Mouse (Mus musculus) liver, embryonic 15.5 days (tissue): ENCODE measurements around the gene Tbc1d32. TPM values are rescaled to one million over a fixed set of nuclear protein-coding genes. Genes with fewer than 3 reads are reported as not detected.
A peak's percentile ranks its signal among the peaks of the same experiment; 100 is the strongest.

Source experiments
- ATAC-seq: fragments of 200-750 bp; cut with Nextera tagmentation; 2 replicates; pipeline ENCODE4 v1.8.0; 2017; ENCODE audit warnings: moderate number of reproducible peaks, mild to moderate bottlenecking, moderate library complexity; ENCODE audit not compliant: insufficient read depth
- H3K27ac ChIP-seq: fragments of 300-500 bp; sonication (generic); replicated peaks from 2 replicates; pipeline ENCODE4 v1.5.1; 2015; ENCODE audit warnings: mild to moderate bottlenecking, inconsistent platforms
- H3K27me3 ChIP-seq: fragments of 300-500 bp; sonication (generic); 2 replicates; pipeline ENCODE4 v1.6.1; 2015; ENCODE audit warnings: mild to moderate bottlenecking, inconsistent platforms
- H3K36me3 ChIP-seq: fragments of 300-500 bp; sonication (generic); replicated peaks from 2 replicates; pipeline ENCODE4 v1.6.1; 2015; ENCODE audit warnings: moderate library complexity, mild to moderate bottlenecking, inconsistent platforms
- H3K4me1 ChIP-seq: fragments of 300-500 bp; sonication (generic); replicated peaks from 2 replicates; pipeline ENCODE4 v1.6.1; 2015; ENCODE audit warnings: inconsistent platforms
- H3K4me2 ChIP-seq: fragments of 300-500 bp; sonication (generic); 2 replicates; pipeline ENCODE4 v1.6.1; 2015; ENCODE audit warnings: moderate library complexity, mild to moderate bottlenecking, inconsistent platforms
- H3K4me3 ChIP-seq: fragments of 300-500 bp; sonication (generic); replicated peaks from 2 replicates; pipeline ENCODE4 v1.5.1; 2015; ENCODE audit warnings: mild to moderate bottlenecking, inconsistent platforms
- H3K9ac ChIP-seq: fragments of 300-500 bp; sonication (generic); 2 replicates; pipeline ENCODE4 v1.6.1; 2015; ENCODE audit warnings: moderate library complexity, mild to moderate bottlenecking, inconsistent platforms
- H3K9me3 ChIP-seq: fragments of 300-500 bp; sonication (generic); replicated peaks from 2 replicates; pipeline ENCODE4 v1.6.1; 2016; ENCODE audit warnings: inconsistent platforms
- WGBS: fragments of 180-500 bp; shearing (Covaris S2); methylation state at CpG from one replicate; pipeline ENCODE4 v1.1.7; 2015; ENCODE audit warnings: mixed read lengths; ENCODE audit not compliant: insufficient replicate concordance; 5-methylcytosine and 5-hydroxymethylcytosine counted together
- polyA plus RNA-seq: library from polyadenylated mRNA; unstranded; fragments of >200 nt; fragmentation: Nextera tagmentation; extraction: Ambion mirVana; gene quantifications from 2 replicates; pipeline ENCODE4 v1.2.1, GENCODE M21; 2015

Gene Tbc1d32
- polyA plus RNA-seq, 1 experiment from 2014 or later, result 0.33 TPM

DNA sequence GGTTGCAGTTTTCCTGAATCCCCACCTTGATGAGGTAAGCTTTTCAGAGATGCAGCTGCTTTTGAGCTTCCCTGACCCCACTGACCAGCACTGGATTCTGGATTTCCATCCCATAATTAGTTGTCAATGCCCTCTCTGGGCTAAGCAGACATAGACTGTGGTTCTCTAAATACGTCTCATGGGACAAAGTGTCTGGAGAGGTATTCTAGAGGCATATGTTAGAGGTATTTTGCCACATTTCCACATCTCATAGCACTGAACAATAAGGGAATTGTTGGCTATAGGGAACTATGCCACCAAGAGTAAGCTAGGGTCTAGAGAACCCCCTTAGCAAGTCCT is 121.5 kb downstream of the Tbc1d32 start:
- 0 out of 2 replicates have a peak, but pooled peaks have one; percentile 7 for ATAC-seq
- H3K4me3 ChIP-seq, result peak overlapping the region; percentile 44
- no peak overlapping the region for H3K27ac ChIP-seq
- no peaks in the 10 kb centered on the region for H3K9me3 ChIP-seq
- 17% methylated on average over 1 of the region's 1 CpGs for WGBS
- peak overlapping the region; percentile 55 for H3K4me2 ChIP-seq
- H3K27me3 ChIP-seq, result no peaks in the 10 kb centered on the region
- H3K36me3 ChIP-seq, result no peaks in the 10 kb centered on the region
- peaks cover 4% of the 10 kb centered on the region; the same call in 1 of the 2 replicates for H3K4me1 ChIP-seq
- peak overlapping the region; percentile 38 for H3K9ac ChIP-seq

DNA sequence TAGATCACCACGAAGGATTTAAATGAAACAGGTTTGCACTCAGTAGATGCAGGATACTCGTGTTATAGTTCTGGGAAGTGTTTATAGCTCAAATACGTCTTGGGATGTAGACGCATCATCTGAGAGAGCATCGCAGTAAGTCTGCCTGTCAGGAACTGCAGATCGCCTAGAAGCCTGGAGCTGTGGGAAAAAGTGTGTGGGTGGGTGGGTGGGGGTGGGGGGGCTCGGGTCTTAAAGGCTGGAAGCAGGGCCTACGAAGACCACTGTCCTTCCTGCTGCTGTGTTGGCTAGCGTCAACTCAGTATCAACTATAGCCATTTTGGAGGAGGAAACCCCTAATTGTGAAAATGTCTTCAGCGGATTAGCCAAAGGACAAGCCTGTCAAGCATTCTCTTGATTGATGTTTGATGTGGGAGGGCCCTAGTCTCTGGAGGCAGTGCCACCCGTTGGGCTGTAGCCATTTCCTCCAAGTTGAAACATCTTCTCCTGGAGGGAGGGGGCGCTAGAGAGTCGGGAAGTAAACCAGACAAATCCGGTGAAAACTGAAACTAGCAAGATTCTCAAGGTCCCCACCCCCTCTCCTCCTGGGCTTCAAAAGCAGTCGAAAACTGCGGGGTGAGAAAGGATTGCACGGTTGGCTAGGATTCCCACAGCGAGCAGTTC is 122.0 kb downstream of the Tbc1d32 start, which contains the start of gene Msl3l2:
Msl3l2 (plus strand) TSS at position 585 of the 663 bp plus-strand sequence.
- peak within 1 kb of the TSS; percentile 55 for H3K4me2 ChIP-seq
- H3K4me3 ChIP-seq, result peak within 1 kb of the TSS; percentile 44
- H3K9ac ChIP-seq, result peak within 1 kb of the TSS; percentile 38
- no peaks in the 10 kb centered on the region for H3K9me3 ChIP-seq
- no peak within 1 kb of the TSS for H3K27ac ChIP-seq
- H3K36me3 ChIP-seq, result no peaks in the 10 kb centered on the region
- ATAC-seq, result peak; percentile 66
- WGBS, result 23% methylated on average over 18 of the region's 18 CpGs
- H3K4me1 ChIP-seq, result peaks cover 4% of the 10 kb centered on the region; the same call in 1 of the 2 replicates
- no peaks in the 10 kb centered on the region for H3K27me3 ChIP-seq

- H3K27me3 ChIP-seq, result no peaks in the 10 kb centered on the region
- H3K4me3 ChIP-seq, result no peak overlapping the region
- no peak overlapping the region for H3K27ac ChIP-seq
- no peak overlapping the region for H3K4me2 ChIP-seq
- ATAC-seq, result no peak
- 62% methylated on average over 3 of the region's 3 CpGs for WGBS
- H3K9ac ChIP-seq, result no peak overlapping the region
- no peaks in the 10 kb centered on the region for H3K36me3 ChIP-seq
- H3K4me1 ChIP-seq, result no peaks in the 10 kb centered on the region
- no peaks in the 10 kb centered on the region for H3K9me3 ChIP-seq
These were observed 128.7 kb downstream of the Tbc1d32 start for GRCm38 (mm10) chr10:56099641-56100310.

DNA sequence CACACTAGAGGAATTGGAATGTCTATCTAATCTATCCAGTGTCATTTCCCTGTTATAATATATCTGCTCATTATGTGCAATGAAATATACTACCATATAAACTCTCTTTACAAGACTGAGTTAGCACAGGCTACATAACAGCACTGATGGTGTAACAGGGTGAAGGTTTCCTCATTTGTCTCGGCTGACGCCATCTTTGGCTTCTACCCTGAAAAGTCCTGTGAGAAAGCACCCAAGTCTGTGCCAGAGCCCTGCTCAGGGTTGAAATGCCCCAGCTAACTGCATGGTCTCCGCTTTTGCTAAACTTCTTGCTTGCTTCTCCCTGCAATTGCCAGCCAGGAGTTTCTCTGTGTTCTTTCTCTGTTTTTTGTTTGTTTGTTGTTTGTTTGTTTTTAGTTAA is 129.4 kb downstream of the Tbc1d32 start:
- H3K4me3 ChIP-seq, result no peak overlapping the region
- no peaks in the 10 kb centered on the region for H3K36me3 ChIP-seq
- no peaks in the 10 kb centered on the region for H3K27me3 ChIP-seq
- no peak overlapping the region for H3K4me2 ChIP-seq
- no peaks in the 10 kb centered on the region for H3K9me3 ChIP-seq
- no peak overlapping the region for H3K9ac ChIP-seq
- ATAC-seq, result no peak
- H3K27ac ChIP-seq, result no peak overlapping the region
- H3K4me1 ChIP-seq, result no peaks in the 10 kb centered on the region
- 57% methylated on average over 3 of the region's 3 CpGs for WGBS

DNA sequence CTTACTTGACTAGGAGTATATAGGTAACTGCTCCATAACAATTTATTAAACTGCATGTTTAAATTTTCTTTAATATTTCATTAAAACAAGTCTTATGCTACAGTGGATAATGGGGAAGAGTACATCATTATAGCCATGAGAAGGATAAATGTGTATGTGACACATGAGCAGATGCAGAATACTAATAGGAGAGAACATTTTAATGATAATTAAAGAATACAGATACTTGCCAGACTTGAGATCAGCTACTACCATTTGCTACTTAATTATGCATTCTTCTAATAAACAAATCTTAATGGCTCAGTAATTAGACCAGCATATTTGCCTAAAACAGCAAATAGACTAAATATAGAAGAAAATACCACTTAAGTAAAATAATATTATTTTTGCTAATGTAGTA is 131.7 kb downstream of the Tbc1d32 start:
- H3K36me3 ChIP-seq, result no peaks in the 10 kb centered on the region
- H3K4me3 ChIP-seq, result no peak overlapping the region
- H3K27ac ChIP-seq, result no peak overlapping the region
- H3K9ac ChIP-seq, result no peak overlapping the region
- H3K4me1 ChIP-seq, result no peaks in the 10 kb centered on the region
- no peaks in the 10 kb centered on the region for H3K9me3 ChIP-seq
- no peaks in the 10 kb centered on the region for H3K27me3 ChIP-seq
- no peak overlapping the region for H3K4me2 ChIP-seq
- no peak for ATAC-seq

- no peak overlapping the region for H3K4me3 ChIP-seq
- H3K4me1 ChIP-seq, result no peaks in the 10 kb centered on the region
- no peak for ATAC-seq
- H3K4me2 ChIP-seq, result no peak overlapping the region
- H3K27me3 ChIP-seq, result no peaks in the 10 kb centered on the region
- 63% methylated on average over 5 of the region's 5 CpGs for WGBS
- no peaks in the 10 kb centered on the region for H3K36me3 ChIP-seq
- H3K9ac ChIP-seq, result no peak overlapping the region
- H3K9me3 ChIP-seq, result no peaks in the 10 kb centered on the region
- H3K27ac ChIP-seq, result no peak overlapping the region
These were observed 133.9 kb downstream of the Tbc1d32 start for GRCm38 (mm10) chr10:56094586-56094985.

- no peak for ATAC-seq
- no peak overlapping the region for H3K4me3 ChIP-seq
- WGBS, result 68% methylated on average over 4 of the region's 4 CpGs
- no peaks in the 10 kb centered on the region for H3K27me3 ChIP-seq
- H3K4me2 ChIP-seq, result no peak overlapping the region
- no peaks in the 10 kb centered on the region for H3K9me3 ChIP-seq
- no peaks in the 10 kb centered on the region for H3K36me3 ChIP-seq
- no peaks in the 10 kb centered on the region for H3K4me1 ChIP-seq
- H3K9ac ChIP-seq, result no peak overlapping the region
- H3K27ac ChIP-seq, result no peak overlapping the region
These were observed 138.8 kb downstream of the Tbc1d32 start for GRCm38 (mm10) chr10:56089714-56090113.

DNA sequence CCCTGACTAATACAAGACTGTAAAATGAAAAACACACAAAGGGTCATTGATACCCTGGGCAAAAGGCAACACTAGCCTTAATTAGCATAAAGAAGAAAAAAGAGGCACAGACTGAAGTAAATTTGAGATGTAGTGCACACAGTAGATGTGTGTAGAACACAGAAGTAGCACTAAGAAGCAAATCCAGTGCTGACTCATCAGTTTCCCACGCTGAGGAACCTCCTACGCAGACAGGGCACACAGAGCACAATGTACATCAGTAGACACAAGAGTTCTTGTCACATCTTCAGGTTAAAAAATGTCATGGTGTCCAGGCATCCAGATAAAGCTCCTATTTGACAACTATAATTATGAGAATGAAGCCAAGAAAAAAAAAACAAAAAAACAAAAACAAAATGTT is 165.7 kb downstream of the Tbc1d32 start:
- Histone ChIP-seq H3K4me1 (no peaks in the 10 kb centered on the region), H3K4me2 (no peak overlapping the region), H3K27me3 (no peaks in the 10 kb centered on the region), H3K27ac (no peak overlapping the region), H3K36me3 (no peaks in the 10 kb centered on the region), H3K4me3 (no peak overlapping the region), H3K9ac (no peak overlapping the region), H3K9me3 (no peaks in the 10 kb centered on the region)
- 76% methylated on average over 2 of the region's 2 CpGs for WGBS
- no peak for ATAC-seq

GRCm38 (mm10) chr10:56061238-56061830 is 167.2 kb downstream of the Tbc1d32 start:
- Histone ChIP-seq H3K27ac (no peak overlapping the region), H3K4me3 (no peak overlapping the region), H3K4me1 (no peaks in the 10 kb centered on the region), H3K9ac (no peak overlapping the region), H3K36me3 (no peaks in the 10 kb centered on the region), H3K9me3 (no peaks in the 10 kb centered on the region), H3K27me3 (no peaks in the 10 kb centered on the region), H3K4me2 (no peak overlapping the region)
- ATAC-seq, result no peak
- 61% methylated on average over 2 of the region's 2 CpGs for WGBS

GRCm38 (mm10) chr10:56058979-56059422 is 169.5 kb downstream of the Tbc1d32 start:
- Histone ChIP-seq H3K27ac (no peak overlapping the region), H3K4me2 (no peak overlapping the region), H3K27me3 (no peaks in the 10 kb centered on the region), H3K9ac (no peak overlapping the region), H3K9me3 (no peaks in the 10 kb centered on the region), H3K36me3 (no peaks in the 10 kb centered on the region), H3K4me1 (no peaks in the 10 kb centered on the region), H3K4me3 (no peak overlapping the region)
- 67% methylated on average over 3 of the region's 3 CpGs for WGBS
- ATAC-seq, result no peak

DNA sequence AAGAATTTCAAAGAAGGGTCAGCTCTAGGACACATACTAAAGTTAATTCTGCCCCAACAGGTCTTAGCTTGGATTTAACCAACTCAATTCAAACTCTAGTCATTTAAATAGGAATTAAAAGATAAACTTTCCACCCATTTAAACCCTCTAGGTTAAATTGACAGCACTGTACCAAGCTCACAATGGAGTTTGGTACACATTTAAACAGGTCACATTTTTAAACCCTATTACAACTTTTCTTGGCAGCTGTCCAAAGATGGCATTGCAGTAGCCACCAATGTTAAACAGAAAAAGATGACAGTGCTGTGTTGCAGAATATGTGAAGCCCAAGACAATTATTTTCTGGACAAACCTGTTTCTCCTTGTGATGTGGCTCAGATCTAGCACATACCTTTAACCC is 203.1 kb downstream of the Tbc1d32 start:
- Histone ChIP-seq H3K4me3 (no peak overlapping the region), H3K9me3 (no peaks in the 10 kb centered on the region), H3K9ac (no peak overlapping the region), H3K4me1 (no peaks in the 10 kb centered on the region), H3K4me2 (no peak overlapping the region), H3K36me3 (no peaks in the 10 kb centered on the region), H3K27me3 (no peaks in the 10 kb centered on the region), H3K27ac (no peak overlapping the region)
- no peak for ATAC-seq
